Mouse (Mus musculus): ENCODE results near the gene Klf14. TPM values are rescaled to one million over a fixed set of nuclear protein-coding genes. Genes with fewer than 3 reads are reported as not detected.
A peak's percentile ranks its signal among the peaks of the same experiment; 100 is the strongest.

Gene Klf14
- 0.22 and 0.25 TPM in 2 replicates for polyA plus RNA-seq (2015; fragmentation: Nextera tagmentation; extraction: Ambion mirVana)

DNA sequence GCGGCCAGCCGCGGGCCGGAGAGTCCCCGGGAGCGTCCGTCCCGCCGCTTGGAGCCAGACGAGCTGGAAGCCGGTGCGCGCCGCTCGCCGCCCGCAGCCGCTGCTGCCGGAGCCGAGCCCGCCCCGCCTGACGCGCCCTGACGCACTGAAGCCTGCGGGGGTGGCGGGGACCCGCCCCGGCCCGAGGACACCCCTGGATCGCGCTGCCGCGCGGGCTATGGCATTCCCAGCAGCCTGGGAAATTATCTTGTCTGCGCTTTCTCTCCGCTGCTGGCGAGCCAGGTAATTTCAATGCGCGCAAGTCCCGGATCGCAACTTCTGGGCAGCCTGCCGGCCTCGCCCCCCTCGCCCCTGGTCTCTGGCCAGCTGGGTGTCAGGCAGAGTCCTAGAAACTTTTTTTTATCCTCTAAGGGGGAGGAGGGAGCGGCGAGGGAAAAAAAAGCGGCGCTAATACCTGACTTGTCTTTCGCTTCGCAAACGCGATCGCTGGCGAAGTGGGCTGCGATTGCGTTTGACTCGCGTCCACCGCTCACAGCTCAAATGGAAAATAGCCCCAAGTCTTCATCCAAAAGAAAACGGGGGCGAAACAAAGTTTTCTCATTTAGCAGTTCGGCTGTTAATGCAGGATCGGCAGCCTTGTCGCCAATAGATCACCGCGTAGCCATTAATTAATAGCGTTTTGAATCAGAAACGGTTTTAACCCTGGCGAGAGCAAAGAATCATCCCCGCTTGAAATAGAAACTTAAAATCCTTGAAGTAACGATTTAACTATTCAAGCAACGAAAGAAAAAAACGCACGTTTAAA, at the start of gene Klf14:
TSS of gene Klf14 (minus strand) at position 343 of the 805 bp plus-strand sequence.
- H3K4me1 ChIP-seq (replicated peaks), result 0 out of 2 replicates have a peak, but pooled peaks cover 6% of the 10 kb centered on the region
- 0 out of 2 replicates have a peak, but pooled peaks cover 4% of the 10 kb centered on the region for H3K36me3 ChIP-seq
- H3K27ac ChIP-seq (replicated peaks), result no peak within 1 kb of the TSS
- 0 out of 2 replicates have a peak, but pooled peaks have one; percentile 38 for ATAC-seq (ENCODE audit: low FRiP score, low read depth)
- peaks cover 71% of the 10 kb centered on the region for H3K27me3 ChIP-seq
- H3K9me3 ChIP-seq, result peaks cover 45% of the 10 kb centered on the region
- H3K4me2 ChIP-seq, result peak within 1 kb of the TSS; percentile 67
- peak within 1 kb of the TSS; percentile 42 for H3K4me3 ChIP-seq
- peak within 1 kb of the TSS; percentile 21; the same call in 1 of the 2 replicates for H3K9ac ChIP-seq
- under 1% methylated on average over 75 of the region's 75 CpGs for WGBS

DNA sequence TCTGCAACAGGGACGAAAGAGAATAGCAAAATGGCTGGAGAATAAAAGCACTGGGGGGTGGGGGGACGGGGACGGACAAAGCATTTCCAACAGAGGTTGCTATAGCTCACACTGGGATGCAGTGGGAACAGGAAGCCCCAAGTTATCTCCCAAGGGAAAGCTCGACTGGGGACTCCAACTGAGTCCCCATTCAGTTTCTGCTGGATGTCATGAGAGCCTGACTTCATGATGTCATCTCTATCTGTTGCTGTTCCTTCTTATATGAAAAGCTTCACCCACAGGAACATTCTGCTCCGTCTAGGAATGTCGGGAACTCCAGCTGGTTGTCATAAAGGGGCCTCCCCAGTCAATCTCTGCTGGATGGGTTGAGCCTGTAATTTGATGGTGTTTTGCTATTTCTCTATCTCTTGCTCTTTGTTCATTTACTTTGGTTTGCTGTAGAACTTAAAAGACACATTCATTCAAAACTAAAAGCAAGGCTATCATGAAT, 47.3 kb upstream of the Klf14 start:
- Histone ChIP-seq H3K9ac (no peak overlapping the region), H3K27ac (replicated peaks) (no peak overlapping the region), H3K9me3 (no peaks in the 10 kb centered on the region), H3K4me2 (no peak overlapping the region), H3K4me3 (no peak overlapping the region), H3K4me1 (replicated peaks) (0 out of 2 replicates have a peak, but pooled peaks cover 2% of the 10 kb centered on the region), H3K36me3 (no peaks in the 10 kb centered on the region), H3K27me3 (no peaks in the 10 kb centered on the region)
- WGBS, result 64% methylated on average over 6 of the region's 6 CpGs
- no peak for ATAC-seq (ENCODE audit: low FRiP score, low read depth)

- Histone ChIP-seq H3K36me3 (no peaks in the 10 kb centered on the region), H3K27ac (replicated peaks) (no peak overlapping the region), H3K9me3 (no peaks in the 10 kb centered on the region), H3K4me3 (no peak overlapping the region), H3K9ac (no peak overlapping the region), H3K4me1 (replicated peaks) (0 out of 2 replicates have a peak, but pooled peaks cover 3% of the 10 kb centered on the region), H3K4me2 (no peak overlapping the region), H3K27me3 (no peaks in the 10 kb centered on the region)
- no peak for ATAC-seq (ENCODE audit: low FRiP score, low read depth)
- 93% methylated on average over 5 of the region's 5 CpGs for WGBS
Measured at GRCm38 (mm10) chr6:30986393-30986792, 27.5 kb upstream of the Klf14 start.

GRCm38 (mm10) chr6:30983021-30983420, 24.1 kb upstream of the Klf14 start:
- Histone ChIP-seq H3K9me3 (no peaks in the 10 kb centered on the region), H3K27me3 (no peaks in the 10 kb centered on the region), H3K9ac (no peak overlapping the region), H3K4me2 (no peak overlapping the region), H3K27ac (replicated peaks) (no peak overlapping the region), H3K4me3 (no peak overlapping the region), H3K36me3 (no peaks in the 10 kb centered on the region), H3K4me1 (replicated peaks) (0 out of 2 replicates have a peak, but pooled peaks cover 3% of the 10 kb centered on the region)
- ATAC-seq (ENCODE audit: low FRiP score, low read depth), result no peak
- WGBS, result 68% methylated on average over 4 of the region's 4 CpGs

GRCm38 (mm10) chr6:30982372-30982980, 23.6 kb upstream of the Klf14 start:
- H3K4me2 ChIP-seq, result peak overlapping the region; percentile 51
- H3K27ac ChIP-seq (replicated peaks), result peak overlapping the region; percentile 40; the same call in 1 of the 2 replicates
- WGBS, result 18% methylated on average over 13 of the region's 13 CpGs
- no peak for ATAC-seq (ENCODE audit: low FRiP score, low read depth)
- peak overlapping the region; percentile 30 for H3K9ac ChIP-seq
- 0 out of 2 replicates have a peak, but pooled peaks cover 3% of the 10 kb centered on the region for H3K4me1 ChIP-seq (replicated peaks)
- H3K36me3 ChIP-seq, result no peaks in the 10 kb centered on the region
- H3K9me3 ChIP-seq, result no peaks in the 10 kb centered on the region
- no peaks in the 10 kb centered on the region for H3K27me3 ChIP-seq
- H3K4me3 ChIP-seq, result peak overlapping the region; percentile 36

DNA sequence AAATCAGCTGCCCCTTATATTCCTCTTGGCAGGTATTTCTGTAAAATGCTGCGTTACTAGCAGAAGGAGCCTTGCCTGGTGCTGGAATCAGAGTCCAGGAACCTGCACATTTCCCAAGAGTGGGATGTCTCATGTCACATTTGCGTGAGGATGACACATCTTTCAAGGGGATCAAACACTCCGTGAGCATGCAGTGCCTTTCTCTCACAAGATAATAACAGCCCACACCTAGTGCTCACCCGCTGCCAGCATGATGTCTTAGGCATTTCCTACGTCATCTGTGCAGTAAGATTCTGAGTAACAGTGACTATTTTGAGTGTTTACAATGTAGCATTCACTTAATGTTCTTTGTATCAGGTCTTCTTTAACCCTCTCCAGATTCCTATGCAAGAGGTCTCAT, 22.5 kb upstream of the Klf14 start:
- Histone ChIP-seq H3K4me1 (replicated peaks) (0 out of 2 replicates have a peak, but pooled peaks cover 3% of the 10 kb centered on the region), H3K4me2 (no peak overlapping the region), H3K36me3 (no peaks in the 10 kb centered on the region), H3K9me3 (no peaks in the 10 kb centered on the region), H3K27ac (replicated peaks) (no peak overlapping the region), H3K9ac (no peak overlapping the region), H3K4me3 (no peak overlapping the region), H3K27me3 (no peaks in the 10 kb centered on the region)
- ATAC-seq (ENCODE audit: low FRiP score, low read depth), result no peak
- WGBS, result 79% methylated on average over 5 of the region's 5 CpGs

GRCm38 (mm10) chr6:30978615-30979014, 19.7 kb upstream of the Klf14 start:
- Histone ChIP-seq H3K4me3 (no peak overlapping the region), H3K4me1 (replicated peaks) (0 out of 2 replicates have a peak, but pooled peaks cover 3% of the 10 kb centered on the region), H3K4me2 (no peak overlapping the region), H3K36me3 (no peaks in the 10 kb centered on the region), H3K9me3 (no peaks in the 10 kb centered on the region), H3K27ac (replicated peaks) (no peak overlapping the region), H3K9ac (no peak overlapping the region), H3K27me3 (no peaks in the 10 kb centered on the region)
- 77% methylated on average over 1 of the region's 1 CpGs for WGBS
- ATAC-seq (ENCODE audit: low FRiP score, low read depth), result no peak

DNA sequence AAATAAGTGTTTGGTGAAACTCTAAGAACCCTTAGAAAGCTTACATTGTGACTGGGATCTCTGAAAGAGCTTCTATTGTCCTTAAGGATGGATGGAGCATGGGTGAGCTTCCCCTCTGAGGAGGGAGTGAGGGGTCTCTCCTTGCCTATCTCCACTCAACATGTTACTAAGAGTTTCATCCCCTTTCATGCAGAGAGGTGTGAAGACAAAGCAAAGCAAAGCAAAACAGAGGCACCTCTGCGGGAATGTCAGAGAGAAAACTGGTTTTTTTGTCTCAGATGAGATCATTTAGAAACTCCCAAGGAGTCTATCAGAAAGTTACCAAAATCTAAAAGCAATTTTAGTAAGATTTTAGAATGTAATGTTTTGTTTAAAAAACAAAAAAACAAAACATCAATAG, 13.2 kb upstream of the Klf14 start:
- WGBS, result 72% methylated on average over 1 of the region's 1 CpGs
- no peak for ATAC-seq (ENCODE audit: low FRiP score, low read depth)
- H3K27me3 ChIP-seq, result no peaks in the 10 kb centered on the region
- H3K4me1 ChIP-seq (replicated peaks), result no peaks in the 10 kb centered on the region
- H3K4me2 ChIP-seq, result no peak overlapping the region
- no peaks in the 10 kb centered on the region for H3K9me3 ChIP-seq
- H3K4me3 ChIP-seq, result no peak overlapping the region
- H3K27ac ChIP-seq (replicated peaks), result no peak overlapping the region
- no peaks in the 10 kb centered on the region for H3K36me3 ChIP-seq
- no peak overlapping the region for H3K9ac ChIP-seq

GRCm38 (mm10) chr6:30957784-30958735, 818 bp downstream of the Klf14 start:
- H3K27me3 ChIP-seq, result peaks cover 65% of the 10 kb centered on the region
- H3K36me3 ChIP-seq, result 0 out of 2 replicates have a peak, but pooled peaks cover 4% of the 10 kb centered on the region
- 2% methylated on average over 84 of the region's 84 CpGs for WGBS
- H3K4me2 ChIP-seq, result peak overlapping the region; percentile 67
- ATAC-seq (ENCODE audit: low FRiP score, low read depth), result no peak
- peaks cover 45% of the 10 kb centered on the region for H3K9me3 ChIP-seq
- no peak overlapping the region for H3K9ac ChIP-seq
- H3K27ac ChIP-seq (replicated peaks), result no peak overlapping the region
- H3K4me3 ChIP-seq, result peak overlapping the region; percentile 42
- H3K4me1 ChIP-seq (replicated peaks), result 0 out of 2 replicates have a peak, but pooled peaks cover 6% of the 10 kb centered on the region

DNA sequence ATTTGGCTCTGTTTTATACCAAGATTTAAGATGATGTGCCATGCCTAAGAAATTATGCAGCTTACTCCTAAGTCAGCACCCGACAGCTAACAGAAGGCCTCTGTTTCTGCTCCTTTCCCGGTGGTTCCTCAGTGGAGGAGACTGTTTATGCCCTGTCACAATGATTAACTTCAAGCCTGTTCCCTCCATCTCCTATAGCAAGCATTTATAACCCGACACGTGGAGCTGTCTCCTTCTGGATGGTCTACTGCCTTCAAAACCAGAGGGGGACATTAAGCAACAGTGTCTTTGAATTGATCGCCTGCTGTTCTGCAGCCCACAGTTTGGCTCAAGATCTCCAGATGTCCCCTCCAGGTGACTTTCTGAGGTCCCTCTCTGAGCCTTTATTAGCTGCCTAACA, 19.6 kb downstream of the Klf14 start:
- WGBS, result 68% methylated on average over 5 of the region's 5 CpGs

GRCm38 (mm10) chr6:30922821-30923220, 36.1 kb downstream of the Klf14 start:
- H3K4me3 ChIP-seq, result no peak overlapping the region
- no peaks in the 10 kb centered on the region for H3K36me3 ChIP-seq
- H3K9ac ChIP-seq, result no peak overlapping the region
- ATAC-seq (ENCODE audit: low FRiP score, low read depth), result no peak
- no peaks in the 10 kb centered on the region for H3K9me3 ChIP-seq
- H3K27ac ChIP-seq (replicated peaks), result no peak overlapping the region
- H3K4me1 ChIP-seq (replicated peaks), result peaks cover 3% of the 10 kb centered on the region; the same call in 1 of the 2 replicates
- 49% methylated on average over 2 of the region's 2 CpGs for WGBS
- no peak overlapping the region for H3K4me2 ChIP-seq
- H3K27me3 ChIP-seq, result no peaks in the 10 kb centered on the region

More for the DNA sequence above, 19.6 kb downstream of the Klf14 start:
- ATAC-seq (ENCODE audit: low FRiP score, low read depth), result no peak
- Histone ChIP-seq H3K9ac (no peak overlapping the region), H3K9me3 (no peaks in the 10 kb centered on the region), H3K27ac (replicated peaks) (no peak overlapping the region), H3K36me3 (no peaks in the 10 kb centered on the region), H3K4me2 (no peak overlapping the region), H3K27me3 (no peaks in the 10 kb centered on the region), H3K4me3 (no peak overlapping the region), H3K4me1 (replicated peaks) (no peaks in the 10 kb centered on the region)
